Mouse (Mus musculus): Measurements from ENCODE around the gene Ubxn6.
A peak's percentile ranks its signal among the peaks of the same experiment; 100 is the strongest.
"Not testable (repeated sequence)": the region's sequence is repeated elsewhere in the genome, so short reads cannot be mapped to it uniquely, and the experiment has no call there.

The Ubxn6 gene

GRCm38 (mm10) chr17:56074827-56075208 is at the start of gene Ubxn6:
Gene Ubxn6, minus strand, starts transcription at chr17:56075028.
- peak; percentile 97 for DNase-seq

GRCm38 (mm10) chr17:56123681-56124340 is 49.0 kb upstream of the Ubxn6 start:
- DNase-seq, result no peak

- no peak for DNase-seq
Measured at GRCm38 (mm10) chr17:56123161-56123560, 48.3 kb upstream of the Ubxn6 start.

GRCm38 (mm10) chr17:56121826-56122225 is 47.0 kb upstream of the Ubxn6 start, which contains the start of gene Lrg1:
Gene Lrg1, minus strand, starts transcription at chr17:56122001.
- DNase-seq, result no peak

- peak; percentile 85 for DNase-seq
Measured at GRCm38 (mm10) chr17:56119981-56120880, 45.4 kb upstream of the Ubxn6 start.

- no peak for DNase-seq
Measured at GRCm38 (mm10) chr17:56119431-56119830, 44.6 kb upstream of the Ubxn6 start.

- DNase-seq, result peak; percentile 81
Measured at GRCm38 (mm10) chr17:56117251-56117710, 42.5 kb upstream of the Ubxn6 start, which contains the start of gene Plin5. Gene Plin5, minus strand, starts transcription at chr17:56117596.

GRCm38 (mm10) chr17:56116193-56116592 is 41.4 kb upstream of the Ubxn6 start:
- DNase-seq, result no peak

GRCm38 (mm10) chr17:56112743-56113142 is 37.9 kb upstream of the Ubxn6 start:
- no peak for DNase-seq

- DNase-seq, result peak; percentile 65
Measured at GRCm38 (mm10) chr17:56111864-56112263, 37.0 kb upstream of the Ubxn6 start.

- no peak for DNase-seq
Measured at GRCm38 (mm10) chr17:56111021-56111420, 36.2 kb upstream of the Ubxn6 start.

GRCm38 (mm10) chr17:56110571-56110970 is 35.7 kb upstream of the Ubxn6 start:
- no peak for DNase-seq

- DNase-seq, result no peak
Measured at GRCm38 (mm10) chr17:56109219-56110051, 34.6 kb upstream of the Ubxn6 start, which contains the start of gene Plin4. Gene Plin4, minus strand, starts transcription at chr17:56109803.

GRCm38 (mm10) chr17:56108334-56109044 is 33.7 kb upstream of the Ubxn6 start:
- peak; percentile 36 for DNase-seq

- no peak for DNase-seq
Measured at GRCm38 (mm10) chr17:56107736-56108135, 32.9 kb upstream of the Ubxn6 start.

- DNase-seq, result no peak
Measured at GRCm38 (mm10) chr17:56106981-56107380, 32.2 kb upstream of the Ubxn6 start.

- DNase-seq, result not testable (repeated sequence)
Measured at GRCm38 (mm10) chr17:56106436-56106835, 31.6 kb upstream of the Ubxn6 start.

- DNase-seq, result not testable (repeated sequence)
Measured at GRCm38 (mm10) chr17:56104821-56105220, 30.0 kb upstream of the Ubxn6 start.

GRCm38 (mm10) chr17:56103465-56104285 is 28.8 kb upstream of the Ubxn6 start:
- no peak for DNase-seq

- DNase-seq, result no peak
Measured at GRCm38 (mm10) chr17:56102927-56103326, 28.1 kb upstream of the Ubxn6 start.

GRCm38 (mm10) chr17:56102158-56102557 is 27.3 kb upstream of the Ubxn6 start:
- no peak for DNase-seq

Data from kidney, adult 18-20 months (tissue).